Mouse (Mus musculus) gastrocnemius, postnatal 10 days (tissue): ENCODE measurements around the gene Tmem267. TPM values are rescaled to one million over a fixed set of nuclear protein-coding genes. Genes with fewer than 3 reads are reported as not detected.

Experiments
- total RNA-seq, 2 experiments: library from RNA; stranded (reverse); gene quantifications; 2 replicates each; pipeline ENCODE4 v1.2.3; 2021

Gene Tmem267
- total RNA-seq, 2 experiments from 2014 or later, result 8.4 to 10.3 TPM

Other genes with a start within 250 kb of the Tmem267 start
- 10 to 100 TPM; 82.7 to 83.0 TPM for gene Paip1, start 59.4 kb upstream of the Tmem267 start, total RNA-seq
- gene 4833420G17Rik, start 25.3 kb upstream of the Tmem267 start, total RNA-seq, result 10 to 100 TPM in 1 of 2 experiments, 1 to 10 TPM in 1; 9.7 to 12.0 TPM
- under 1 TPM; 0.38 to 0.78 TPM for gene 3110070M22Rik, start 344 bp downstream of the Tmem267 start, total RNA-seq
- under 1 TPM; 0.19 to 0.23 TPM for gene Ccl28, start 135.8 kb downstream of the Tmem267 start, total RNA-seq
- gene Hmgcs1, start 202.3 kb downstream of the Tmem267 start, total RNA-seq, result 10 to 100 TPM; 52.4 to 57.1 TPM